Mouse (Mus musculus) brain, embryonic 18.5 days (tissue): Measurements from ENCODE around the gene Recql5.
A peak's percentile ranks its signal among the peaks of the same experiment; 100 is the strongest.
"Not testable (repeated sequence)": the region's sequence is repeated elsewhere in the genome, so short reads cannot be mapped to it uniquely, and the experiment has no call there.

Experiments used
- DNase-seq: peaks from one replicate; pipeline ENCODE4 v3.0.0-alpha.2; 2012; ENCODE audit warnings: low read depth, low spot score

Gene Recql5

DNA sequence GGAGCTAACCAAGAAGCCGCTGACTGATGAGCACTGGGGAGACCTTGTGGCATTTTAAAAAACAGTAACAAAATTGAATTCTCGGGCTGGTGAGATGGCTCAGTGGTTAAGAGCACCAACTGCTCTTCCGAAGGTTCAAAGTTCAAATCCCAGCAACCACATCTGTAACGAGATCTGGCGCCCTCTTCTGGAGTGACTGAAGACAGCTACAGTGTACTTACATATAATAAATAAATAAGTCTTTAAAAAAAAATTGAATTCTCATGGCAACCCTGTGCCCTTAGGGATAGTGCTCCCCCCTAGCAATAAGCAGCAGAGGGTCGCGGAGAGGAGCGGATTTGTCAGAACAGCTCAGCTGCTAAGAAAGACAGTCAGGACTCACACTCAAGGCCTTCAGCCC lies 69.4 kb downstream of the Recql5 start:
- no peak for DNase-seq

DNA sequence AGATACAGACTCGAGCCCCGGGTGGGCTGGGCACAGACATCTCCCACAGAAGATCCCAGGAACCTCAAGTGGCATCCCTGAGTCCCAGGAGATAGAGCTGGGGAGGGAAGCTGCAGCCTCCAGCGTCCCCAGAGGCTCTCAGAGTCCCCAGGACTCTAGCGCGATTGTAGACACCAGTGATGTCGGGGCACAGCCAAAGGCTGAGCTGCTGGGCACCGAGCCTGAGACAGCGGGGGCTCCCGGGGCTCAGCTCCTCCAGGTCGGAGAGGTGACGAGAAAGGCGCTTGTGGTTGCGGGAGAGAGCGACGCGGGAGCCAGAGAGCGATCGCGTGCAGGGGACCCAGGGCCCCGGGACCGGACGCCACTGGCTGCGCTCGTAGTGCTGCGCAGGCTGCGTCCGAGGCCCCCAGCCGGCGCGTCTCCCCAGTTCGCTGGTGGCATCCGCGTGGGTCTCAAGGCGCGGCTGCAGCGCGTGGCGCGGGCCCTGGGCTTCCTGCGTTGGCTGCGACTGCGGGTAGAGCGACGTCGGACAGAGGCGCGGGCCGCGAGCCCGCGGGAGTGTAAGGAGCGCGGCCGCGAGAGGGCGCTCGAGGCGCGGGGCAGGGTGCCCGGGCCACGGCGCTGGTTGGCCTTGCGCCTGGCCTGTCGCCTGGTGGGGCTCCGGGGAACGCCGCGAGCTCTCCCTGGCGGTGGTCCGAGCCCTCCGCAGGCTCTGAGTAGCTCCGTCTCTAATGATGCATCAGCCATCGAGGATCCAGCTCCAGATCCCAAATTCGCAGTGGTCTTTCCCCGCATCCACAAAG lies 73.9 kb downstream of the Recql5 start:
- DNase-seq: peak; percentile 34

GRCm38 (mm10) chr11:115858354-115858753 lies 74.9 kb downstream of the Recql5 start, which contains the start of gene Myo15b:
Gene Myo15b, plus strand, starts transcription at chr11:115858406.
- no peak for DNase-seq

DNA sequence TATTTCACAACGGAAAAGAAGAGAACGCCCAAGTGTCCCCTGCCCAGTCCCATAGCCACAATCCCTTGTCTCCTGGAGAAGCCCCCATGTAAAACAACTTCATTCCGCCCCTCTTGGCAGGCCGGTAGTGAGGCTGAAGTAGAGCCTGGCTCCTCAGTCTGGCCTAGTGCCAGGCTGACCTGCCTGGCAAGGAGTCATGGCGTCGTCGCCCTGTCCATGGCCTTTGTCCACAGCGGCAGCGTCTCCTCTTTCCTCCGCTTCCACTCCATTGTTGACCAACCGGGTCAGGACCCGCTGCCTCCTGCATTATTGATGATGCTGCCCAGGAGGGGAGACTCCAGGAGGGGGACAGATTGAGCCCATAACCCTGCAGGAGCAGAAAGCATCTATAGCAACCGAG lies 75.3 kb downstream of the Recql5 start:
- no peak for DNase-seq

DNA sequence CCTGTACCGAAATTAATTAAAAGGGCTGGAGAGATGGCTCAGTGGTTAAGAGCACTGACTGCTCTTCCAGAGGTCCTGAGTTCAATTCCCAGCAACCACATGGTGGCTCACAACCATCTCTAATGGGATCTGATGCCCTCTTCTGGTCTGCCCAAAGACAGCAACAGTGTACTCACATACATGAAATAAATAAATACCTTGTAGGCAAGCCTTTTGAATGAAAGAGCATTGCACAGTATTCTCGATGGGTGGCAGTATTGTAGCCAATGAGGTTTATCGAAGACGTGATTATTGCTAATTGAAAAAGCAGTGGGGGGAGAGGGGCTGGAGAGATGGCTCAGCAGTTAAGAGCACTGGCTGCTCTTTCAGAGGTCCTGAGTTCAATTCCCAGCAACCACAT lies 76.1 kb downstream of the Recql5 start:
- DNase-seq: not testable (repeated sequence)

- no peak for DNase-seq
Measured at GRCm38 (mm10) chr11:115854674-115855073, 78.6 kb downstream of the Recql5 start.

GRCm38 (mm10) chr11:115845819-115846218 lies 87.5 kb downstream of the Recql5 start:
- DNase-seq: no peak

- no peak for DNase-seq
Measured at GRCm38 (mm10) chr11:115844240-115844639, 89.0 kb downstream of the Recql5 start.

DNA sequence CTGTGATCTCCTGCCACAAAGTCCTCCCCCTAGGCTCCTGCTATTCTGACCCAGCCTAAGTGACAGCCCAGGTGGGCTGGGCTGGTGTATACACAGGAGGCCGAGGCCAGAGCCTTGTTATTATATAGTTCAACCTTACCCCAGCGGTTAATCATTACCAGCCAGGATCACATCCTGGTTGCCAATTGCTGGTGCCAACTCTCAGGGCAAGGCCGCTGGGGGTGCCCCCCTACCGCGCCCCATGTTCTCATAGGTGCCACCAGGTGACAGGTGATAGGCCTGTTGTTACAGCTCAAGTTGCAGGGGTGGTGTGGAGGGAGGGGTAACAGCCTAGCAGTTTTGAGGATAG lies 89.4 kb downstream of the Recql5 start:
- DNase-seq: no peak

- DNase-seq: no peak
Measured at GRCm38 (mm10) chr11:115843141-115843890, 90.0 kb downstream of the Recql5 start.
